Mouse (Mus musculus): ENCODE measurements around the gene Styxl1.

The Styxl1 gene

DNA sequence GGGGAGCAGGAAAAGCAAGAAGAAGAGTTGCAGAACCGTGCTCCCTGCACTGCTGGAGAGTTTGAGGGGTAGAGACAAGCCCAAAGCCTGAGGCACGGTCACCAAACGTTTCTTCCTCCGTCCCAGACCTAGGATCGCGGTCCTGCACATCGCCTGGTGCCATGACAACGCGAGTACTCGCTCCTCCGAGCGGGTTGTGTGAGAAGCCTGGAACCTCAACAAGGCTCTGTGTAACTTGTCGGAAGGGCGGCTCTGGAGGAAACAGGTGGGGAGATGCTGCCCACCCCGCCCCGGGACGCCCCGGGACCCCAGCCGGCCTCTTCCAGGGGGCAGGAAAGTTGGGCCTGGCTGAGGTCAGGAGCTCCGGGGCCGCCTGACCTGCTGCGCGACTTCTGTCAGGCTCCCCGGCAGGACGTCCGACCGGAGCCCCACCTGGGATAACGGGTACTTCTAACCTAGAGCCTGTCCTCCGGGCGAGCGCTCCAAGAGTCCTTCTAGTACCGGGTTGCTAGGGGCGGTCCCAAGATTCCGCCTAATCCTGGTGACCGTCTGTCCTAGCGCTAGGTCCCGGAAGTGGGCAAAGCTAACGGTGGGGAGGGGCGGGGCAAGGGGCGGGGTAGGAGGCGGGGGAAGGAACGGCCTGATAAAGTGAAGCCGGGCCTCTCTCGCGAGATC lies at the start of gene Styxl1:
Gene Styxl1 (minus strand): TSS at position 590 of the 675 bp plus-strand sequence.
- peak; percentile 63 for DNase-seq (ENCODE audit: low read depth)

GRCm38 (mm10) chr5:135826225-135826624 lies 48.0 kb upstream of the Styxl1 start:
- DNase-seq (ENCODE audit: low read depth) = peak; percentile 53

DNA sequence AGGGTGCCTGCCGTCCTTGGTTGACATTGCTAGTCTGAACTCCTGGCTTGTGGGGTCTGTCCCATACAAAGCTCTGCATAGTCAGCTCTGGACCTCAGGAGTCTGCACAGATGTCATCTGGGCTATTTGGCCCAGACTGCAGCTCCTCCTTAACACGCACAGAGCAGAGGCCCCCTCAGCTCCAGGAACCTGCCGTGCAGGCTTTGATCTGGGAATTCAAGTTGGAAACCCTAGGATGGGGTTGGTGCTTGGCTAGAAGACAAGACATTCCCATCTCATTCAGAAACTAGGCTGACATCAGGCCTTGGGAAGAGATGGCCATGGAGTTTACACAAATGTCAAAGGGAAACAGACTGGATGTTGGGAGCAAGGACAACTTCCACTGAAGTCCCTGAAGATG lies 46.3 kb upstream of the Styxl1 start:
- no peak for DNase-seq (ENCODE audit: low read depth)

GRCm38 (mm10) chr5:135822316-135822944 lies 44.2 kb upstream of the Styxl1 start:
- DNase-seq (ENCODE audit: low read depth) = no peak

- no peak for DNase-seq (ENCODE audit: low read depth)
These were observed 40.3 kb upstream of the Styxl1 start for GRCm38 (mm10) chr5:135818491-135818890.

DNA sequence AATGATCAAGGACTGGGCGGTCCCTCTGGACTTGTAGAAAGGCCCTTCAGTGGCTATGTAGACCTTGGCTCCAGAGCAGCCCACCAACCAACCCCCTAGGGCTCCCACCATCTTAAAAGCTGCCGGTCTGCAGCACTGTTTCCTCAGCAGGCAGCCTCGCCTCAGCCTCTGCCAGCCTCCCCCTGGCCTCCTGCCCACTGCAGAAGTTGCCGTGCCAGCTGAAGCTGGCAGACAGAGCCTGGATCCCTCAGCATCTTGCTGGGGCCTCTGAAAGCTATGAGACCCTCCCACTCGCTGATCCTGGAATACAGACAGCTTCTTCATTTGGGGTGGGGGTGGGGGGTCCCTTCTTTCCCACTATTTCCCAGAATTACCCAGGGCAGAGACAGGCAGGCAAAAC lies 34.8 kb upstream of the Styxl1 start:
- DNase-seq (ENCODE audit: low read depth) = no peak

- no peak for DNase-seq (ENCODE audit: low read depth)
These were observed 29.1 kb upstream of the Styxl1 start for GRCm38 (mm10) chr5:135807263-135807637.

DNA sequence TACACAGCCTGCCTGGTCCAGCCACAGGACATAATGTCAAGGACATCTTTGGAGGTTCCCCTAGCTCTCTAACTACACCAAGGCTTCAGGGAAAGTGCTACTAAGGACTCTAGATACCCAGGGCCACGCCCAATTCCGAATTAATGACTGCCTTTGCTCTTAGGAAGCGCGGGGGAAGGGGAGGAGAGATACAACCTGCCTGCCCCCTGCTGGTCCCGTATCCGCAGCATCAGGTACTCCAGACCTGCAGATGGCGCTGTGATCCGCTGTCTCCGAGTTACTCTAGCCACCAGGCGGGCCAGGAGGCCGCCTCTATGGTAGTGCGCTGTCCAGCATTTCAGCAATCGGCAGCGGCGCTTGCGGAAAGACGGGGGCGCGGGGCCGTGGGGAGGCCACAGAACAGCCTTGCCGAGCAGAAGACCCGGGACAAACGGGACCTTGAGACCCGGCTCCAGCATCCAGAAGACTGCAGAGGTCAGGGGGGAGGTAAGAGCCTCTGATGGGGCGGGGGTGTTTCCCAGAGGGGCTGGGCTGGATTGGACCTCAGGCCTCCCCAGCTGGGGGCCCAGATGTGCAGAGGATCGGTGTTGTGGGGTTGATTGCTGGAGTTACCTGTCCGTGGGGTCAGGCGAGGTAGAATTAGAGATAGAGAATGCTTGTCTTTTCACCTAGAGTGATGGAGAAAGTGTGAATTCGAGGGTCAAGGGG lies 28.5 kb upstream of the Styxl1 start, which contains the start of gene Srrm3:
Gene Srrm3 (plus strand): TSS at position 336 of the 708 bp plus-strand sequence.
- DNase-seq (ENCODE audit: low read depth) = peak; percentile 88

- no peak for DNase-seq (ENCODE audit: low read depth)
These were observed 26.6 kb upstream of the Styxl1 start for GRCm38 (mm10) chr5:135804735-135805134.

GRCm38 (mm10) chr5:135803676-135804075 lies 25.5 kb upstream of the Styxl1 start:
- no peak for DNase-seq (ENCODE audit: low read depth)

DNA sequence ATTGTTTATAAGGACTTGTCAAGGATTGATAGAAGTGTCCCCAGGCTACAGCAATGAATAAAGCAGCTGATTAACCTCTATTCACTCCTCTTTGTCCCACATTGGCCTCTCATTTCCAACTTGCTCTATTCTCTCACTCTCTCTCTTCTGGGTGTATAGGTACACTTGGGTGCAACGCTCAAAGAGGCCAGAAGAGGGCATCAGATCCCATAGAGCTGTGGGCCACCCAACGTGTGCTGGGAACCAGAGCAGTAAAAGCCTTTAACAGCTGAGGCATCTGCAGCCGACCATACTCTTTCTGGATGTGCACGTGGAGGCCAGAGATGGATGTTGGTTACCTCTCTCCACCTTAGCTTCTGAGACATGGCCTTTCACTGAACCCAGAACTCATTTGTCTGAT lies 24.9 kb upstream of the Styxl1 start:
- DNase-seq (ENCODE audit: low read depth) = no peak

- no peak for DNase-seq (ENCODE audit: low read depth)
These were observed 24.5 kb upstream of the Styxl1 start for GRCm38 (mm10) chr5:135802641-135803040.

GRCm38 (mm10) chr5:135800927-135801326 lies 22.7 kb upstream of the Styxl1 start:
- DNase-seq (ENCODE audit: low read depth) = peak; percentile 55

DNA sequence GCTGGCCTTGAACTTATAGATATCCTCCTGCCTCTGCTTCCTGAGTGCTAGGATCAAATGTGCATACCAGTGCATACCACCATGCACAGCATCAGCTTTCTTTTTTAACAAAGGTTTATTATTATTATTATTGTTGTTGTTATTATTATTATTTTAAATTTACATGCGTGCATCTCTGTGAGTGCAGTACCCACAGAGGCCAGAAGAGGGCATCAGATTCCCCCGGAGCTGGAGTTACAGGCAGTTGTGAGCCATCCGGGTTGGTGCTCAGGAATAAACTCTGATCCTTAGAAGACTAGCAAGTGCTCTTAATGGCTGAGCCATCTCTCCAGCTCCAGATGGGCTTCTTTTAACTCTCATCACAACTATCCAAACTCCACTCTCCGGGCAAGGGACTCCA lies 21.6 kb upstream of the Styxl1 start:
- DNase-seq (ENCODE audit: low read depth) = peak; percentile 56

GRCm38 (mm10) chr5:135794859-135795181 lies 16.6 kb upstream of the Styxl1 start:
- DNase-seq (ENCODE audit: low read depth) = no peak

- peak; percentile 91 for DNase-seq (ENCODE audit: low read depth)
These were observed 16.0 kb upstream of the Styxl1 start for GRCm38 (mm10) chr5:135793996-135794858.

- DNase-seq (ENCODE audit: low read depth) = no peak
These were observed 4.7 kb upstream of the Styxl1 start for GRCm38 (mm10) chr5:135782901-135783300.

DNA sequence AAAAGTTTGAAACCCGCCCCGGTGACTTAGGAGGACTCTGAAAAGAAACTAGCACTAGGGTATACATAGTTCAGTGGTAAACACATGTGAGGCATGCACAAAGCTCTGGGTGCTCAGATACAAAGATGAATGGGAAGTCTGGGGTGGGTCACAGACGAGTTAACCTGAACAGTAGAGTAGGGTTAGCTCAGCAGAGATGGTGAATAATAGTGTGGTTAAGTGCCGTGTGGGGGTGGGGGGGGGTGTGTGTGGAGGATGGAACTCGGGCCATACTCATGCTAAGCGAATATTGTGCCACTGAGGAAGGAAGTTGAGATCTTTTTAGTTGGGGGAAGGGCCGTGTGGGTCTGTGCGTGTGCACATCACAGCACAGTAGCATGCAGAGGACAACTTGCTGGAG lies 2.1 kb upstream of the Styxl1 start:
- no peak for DNase-seq (ENCODE audit: low read depth)

DNA sequence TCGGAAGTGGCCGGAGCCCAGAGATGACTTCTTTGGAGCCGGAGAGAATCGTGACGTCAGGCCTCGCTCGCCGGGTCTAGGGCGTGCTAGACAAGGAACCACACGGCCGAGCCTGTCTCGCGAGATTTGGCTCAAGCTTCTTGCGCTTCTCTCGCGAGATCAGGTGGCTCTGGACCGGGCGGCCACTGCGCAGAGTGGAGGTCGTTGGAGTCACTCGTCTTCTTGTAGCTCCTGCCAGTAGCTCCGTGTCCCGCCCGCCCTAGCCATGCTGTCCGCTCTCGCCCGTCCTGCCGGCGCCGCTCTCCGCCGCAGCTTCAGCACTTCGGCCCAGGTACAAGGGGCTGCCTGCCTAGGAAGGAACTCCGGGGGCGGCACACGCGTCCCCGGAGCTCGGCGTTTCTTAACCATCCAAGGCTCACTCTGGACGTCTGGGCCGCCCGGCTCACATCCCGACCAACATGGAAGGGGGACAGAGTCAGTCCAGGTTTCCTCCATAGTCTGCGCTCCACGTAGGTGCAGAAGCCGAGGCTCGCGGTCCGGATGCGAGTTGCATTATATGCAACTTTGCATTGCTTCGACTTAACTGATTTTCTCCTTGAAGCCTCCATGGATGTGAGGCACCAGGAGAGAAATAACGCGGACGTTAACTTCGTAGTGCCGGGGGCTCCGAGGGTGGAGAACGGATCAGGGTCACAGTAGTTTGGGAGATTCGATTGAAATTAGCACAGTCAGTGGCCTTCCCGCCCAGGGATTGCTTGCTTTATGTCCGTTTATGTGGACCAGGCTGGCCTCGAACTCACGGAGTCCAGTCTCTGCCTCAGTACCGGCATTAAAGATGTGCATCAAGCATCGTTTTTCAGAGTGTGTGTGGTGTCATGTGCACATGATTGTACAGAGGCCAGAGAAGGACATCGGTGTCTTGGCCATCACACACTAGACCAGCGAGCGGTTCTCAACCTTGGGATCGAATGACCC lies 573 bp upstream of the Styxl1 start, which contains the start of gene Mdh2:
Gene Mdh2 (plus strand): TSS at position 10 of the 975 bp plus-strand sequence.
- DNase-seq (ENCODE audit: low read depth) = peak; percentile 100

DNA sequence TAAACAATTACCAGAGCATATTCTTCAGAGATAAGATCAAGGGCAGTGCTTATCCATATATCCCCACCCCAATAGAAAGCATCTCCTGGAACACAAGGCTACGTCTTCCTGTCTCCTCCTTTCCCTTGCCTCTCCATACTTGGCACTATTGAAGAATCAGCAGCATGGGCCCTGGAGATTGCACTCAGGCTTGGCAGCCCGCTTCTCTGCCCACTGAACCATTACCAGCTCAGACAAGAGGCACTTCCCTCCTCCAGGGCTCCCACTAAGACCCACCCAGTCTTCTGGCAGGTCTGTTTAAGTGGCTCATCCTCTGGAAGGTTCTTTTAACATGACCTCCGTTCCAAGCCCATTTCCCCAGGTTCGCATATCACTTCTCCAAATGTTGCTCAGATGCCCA lies 1.6 kb downstream of the Styxl1 start:
- DNase-seq (ENCODE audit: low read depth) = no peak

GRCm38 (mm10) chr5:135772519-135772918 lies 5.7 kb downstream of the Styxl1 start:
- no peak for DNase-seq (ENCODE audit: low read depth)
